Mouse (Mus musculus) thymus, adult 2 months (tissue): ENCODE measurements around the gene Tmem268.

Experiments used
- CTCF ChIP-seq: fragments of 200-500 bp; IDR thresholded peaks from 2 replicates; pipeline ENCODE4 v1.5.1; 2012; ENCODE audit warnings: mild to moderate bottlenecking, control low read depth, low read length, moderate library complexity, borderline replicate concordance; ENCODE audit not compliant: control insufficient read depth, poor library complexity, insufficient read depth; ENCODE audit errors: extremely low read depth
- POLR2A ChIP-seq: fragments of 200-500 bp; IDR thresholded peaks from 2 replicates; pipeline ENCODE4 v1.6.1; 2012; ENCODE audit warnings: mild to moderate bottlenecking, low read length, control low read depth, moderate library complexity; ENCODE audit not compliant: control insufficient read depth, poor library complexity, insufficient read depth; ENCODE audit errors: extremely low read depth

DNA sequence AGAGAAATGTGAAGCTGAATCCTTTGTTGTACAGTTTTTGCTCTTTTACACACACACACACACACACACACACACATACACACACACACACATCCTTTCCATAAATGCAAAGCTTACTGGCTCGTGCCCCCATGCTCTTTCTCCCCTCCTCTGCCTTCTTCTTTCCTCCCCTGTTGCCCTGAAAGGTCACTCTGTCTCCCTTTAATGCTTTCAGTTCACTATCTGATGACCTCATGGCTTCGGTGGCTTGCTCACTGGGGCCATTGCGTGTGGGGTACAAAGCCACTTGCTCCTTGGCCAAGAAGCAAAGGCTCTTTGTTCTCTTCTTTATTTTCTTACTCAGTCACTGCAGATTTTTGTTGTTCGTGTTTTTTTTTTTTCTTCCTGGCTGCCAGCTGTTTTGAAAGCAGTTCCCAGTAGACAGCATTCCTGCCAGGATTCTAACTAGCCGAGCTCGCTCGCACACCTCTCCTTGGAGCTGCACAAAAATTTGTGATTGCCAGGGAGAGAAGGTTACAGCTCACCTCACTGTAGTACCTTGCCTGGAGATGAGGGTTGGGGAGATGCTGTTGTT is 11.7 kb downstream of the Tmem268 start:
- TF ChIP-seq CTCF (no peak), POLR2A (no peak)
